Mouse (Mus musculus) midbrain, embryonic 15.5 days (tissue): ENCODE measurements around the gene 2210011C24Rik. TPM values are rescaled to one million over a fixed set of nuclear protein-coding genes. Genes with fewer than 3 reads are reported as not detected.

Experiments used
- ATAC-seq: fragments of 200-750 bp; cut with Nextera tagmentation; replicated peaks from 2 replicates; pipeline ENCODE4 v1.8.0; 2017; ENCODE audit warnings: moderate TSS enrichment
- H3K27ac ChIP-seq: fragments of 300-500 bp; sonication (generic); 2 replicates; pipeline ENCODE4 v1.5.1; 2015; ENCODE audit warnings: mild to moderate bottlenecking, inconsistent platforms
- H3K27me3 ChIP-seq: fragments of 300-500 bp; sonication (generic); replicated peaks from 2 replicates; pipeline ENCODE4 v1.6.1; 2015; ENCODE audit warnings: inconsistent platforms
- H3K36me3 ChIP-seq: fragments of 300-500 bp; sonication (generic); replicated peaks from 2 replicates; pipeline ENCODE4 v1.6.1; 2015; ENCODE audit warnings: inconsistent platforms
- H3K4me1 ChIP-seq: fragments of 300-500 bp; sonication (generic); 2 replicates; pipeline ENCODE4 v1.6.1; 2015; ENCODE audit warnings: inconsistent platforms
- H3K4me2 ChIP-seq: fragments of 300-500 bp; sonication (generic); 2 replicates; pipeline ENCODE4 v1.6.1; 2015; ENCODE audit warnings: inconsistent platforms, mild to moderate bottlenecking, moderate library complexity
- H3K4me3 ChIP-seq: fragments of 300-500 bp; sonication (generic); 2 replicates; pipeline ENCODE4 v1.5.1; 2015; ENCODE audit warnings: mild to moderate bottlenecking, inconsistent platforms
- H3K9ac ChIP-seq: fragments of 300-500 bp; sonication (generic); 2 replicates; pipeline ENCODE4 v1.6.1; 2015; ENCODE audit warnings: mild to moderate bottlenecking, inconsistent platforms
- H3K9me3 ChIP-seq: fragments of 300-500 bp; sonication (generic); 2 replicates; pipeline ENCODE4 v1.6.1; 2016; ENCODE audit warnings: inconsistent platforms
- WGBS: fragments of 180-500 bp; shearing (Covaris S2); methylation state at CpG from one replicate; pipeline ENCODE4 v1.1.7; 2015; ENCODE audit warnings: mixed read lengths; 5-methylcytosine and 5-hydroxymethylcytosine counted together
- polyA plus RNA-seq: library from polyadenylated mRNA; unstranded; fragments of >200 nt; fragmentation: Nextera tagmentation; extraction: Ambion mirVana; gene quantifications from 2 replicates; pipeline ENCODE4 v1.2.1, GENCODE M21; 2015

2210011C24Rik gene
- polyA plus RNA-seq, 1 experiment from 2014 or later = 0.39 TPM

GRCm38 (mm10) chr8:83981533-83981932 lies 30.4 kb downstream of the 2210011C24Rik start:
- WGBS = 96% methylated on average over 7 of the region's 7 CpGs
- ATAC-seq = no peak
- H3K9ac ChIP-seq = no peak overlapping the region
- H3K27me3 ChIP-seq = no peaks in the 10 kb centered on the region
- H3K4me3 ChIP-seq = no peak overlapping the region
- H3K9me3 ChIP-seq = no peaks in the 10 kb centered on the region
- peaks cover 45% of the 10 kb centered on the region for H3K36me3 ChIP-seq
- peaks cover 22% of the 10 kb centered on the region for H3K4me1 ChIP-seq
- no peak overlapping the region for H3K27ac ChIP-seq
- no peak overlapping the region for H3K4me2 ChIP-seq

GRCm38 (mm10) chr8:83980845-83981244 lies 31.1 kb downstream of the 2210011C24Rik start:
- Histone ChIP-seq H3K4me3 (no peak overlapping the region), H3K9ac (no peak overlapping the region), H3K4me2 (no peak overlapping the region), H3K4me1 (peaks cover 24% of the 10 kb centered on the region), H3K27ac (no peak overlapping the region), H3K36me3 (peaks cover 38% of the 10 kb centered on the region), H3K9me3 (no peaks in the 10 kb centered on the region), H3K27me3 (no peaks in the 10 kb centered on the region)
- 84% methylated on average over 8 of the region's 8 CpGs for WGBS
- no peak for ATAC-seq

GRCm38 (mm10) chr8:83980250-83980649 lies 31.7 kb downstream of the 2210011C24Rik start:
- WGBS = 91% methylated on average over 1 of the region's 1 CpGs

GRCm38 (mm10) chr8:83978200-83978599 lies 33.8 kb downstream of the 2210011C24Rik start:
- WGBS = 69% methylated on average over 9 of the region's 9 CpGs
- H3K36me3 ChIP-seq = peaks cover 24% of the 10 kb centered on the region; the same call in 1 of the 2 replicates
- no peaks in the 10 kb centered on the region for H3K9me3 ChIP-seq
- peaks cover 40% of the 10 kb centered on the region for H3K4me1 ChIP-seq
- no peaks in the 10 kb centered on the region for H3K27me3 ChIP-seq
- H3K4me3 ChIP-seq = no peak overlapping the region
- H3K9ac ChIP-seq = no peak overlapping the region
- no peak overlapping the region for H3K27ac ChIP-seq
- no peak overlapping the region for H3K4me2 ChIP-seq
- ATAC-seq = no peak

More at GRCm38 (mm10) chr8:83980250-83980649, 31.7 kb downstream of the 2210011C24Rik start:
- H3K4me3 ChIP-seq = no peak overlapping the region
- H3K27ac ChIP-seq = no peak overlapping the region
- no peaks in the 10 kb centered on the region for H3K9me3 ChIP-seq
- H3K27me3 ChIP-seq = no peaks in the 10 kb centered on the region
- H3K4me1 ChIP-seq = peaks cover 24% of the 10 kb centered on the region
- H3K4me2 ChIP-seq = no peak overlapping the region
- ATAC-seq = no peak
- H3K9ac ChIP-seq = no peak overlapping the region
- peaks cover 34% of the 10 kb centered on the region; the same call in 1 of the 2 replicates for H3K36me3 ChIP-seq

- Histone ChIP-seq H3K36me3 (peaks cover 19% of the 10 kb centered on the region; the same call in 1 of the 2 replicates), H3K4me2 (no peak overlapping the region), H3K9me3 (no peaks in the 10 kb centered on the region), H3K4me3 (no peak overlapping the region), H3K27me3 (no peaks in the 10 kb centered on the region), H3K27ac (no peak overlapping the region), H3K9ac (0 out of 2 replicates have a peak overlapping the region, but pooled peaks have one; percentile 20), H3K4me1 (peaks cover 40% of the 10 kb centered on the region)
- no peak for ATAC-seq
- 71% methylated on average over 6 of the region's 6 CpGs for WGBS
Observed at GRCm38 (mm10) chr8:83977646-83978045, 34.3 kb downstream of the 2210011C24Rik start.

GRCm38 (mm10) chr8:83976779-83977350 lies 35.1 kb downstream of the 2210011C24Rik start:
- H3K36me3 ChIP-seq = peaks cover 13% of the 10 kb centered on the region; the same call in 1 of the 2 replicates
- no peak overlapping the region for H3K27ac ChIP-seq
- no peak for ATAC-seq
- 91% methylated on average over 5 of the region's 5 CpGs for WGBS
- peaks cover 42% of the 10 kb centered on the region for H3K4me1 ChIP-seq
- H3K4me3 ChIP-seq = no peak overlapping the region
- H3K4me2 ChIP-seq = no peak overlapping the region
- no peaks in the 10 kb centered on the region for H3K9me3 ChIP-seq
- H3K27me3 ChIP-seq = no peaks in the 10 kb centered on the region
- no peak overlapping the region for H3K9ac ChIP-seq

DNA sequence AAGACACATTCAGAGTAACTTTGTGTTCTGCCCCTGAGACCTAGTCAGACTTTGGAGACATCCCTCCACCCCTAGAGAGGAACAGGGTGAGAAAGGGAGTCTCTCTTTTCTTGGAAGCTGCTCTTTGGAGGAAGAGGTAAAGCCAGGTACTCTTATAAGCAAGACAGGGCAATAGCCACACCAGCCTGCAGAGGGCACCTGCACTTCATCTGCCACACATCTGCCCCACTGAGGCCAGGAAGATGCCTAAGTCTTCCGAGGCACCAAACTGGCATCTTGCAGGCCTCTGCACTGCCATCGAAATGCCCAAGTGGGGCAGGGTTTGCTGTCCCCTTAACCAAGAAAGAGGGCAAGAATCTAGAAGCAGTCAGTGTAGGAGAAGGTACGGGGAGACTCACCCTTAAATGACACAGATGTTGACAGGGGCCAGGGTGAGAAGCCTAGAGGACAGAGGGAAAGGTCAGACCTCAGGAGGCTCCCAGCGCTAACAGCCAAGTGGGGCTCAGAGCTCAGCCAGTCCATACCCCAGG lies 35.8 kb downstream of the 2210011C24Rik start:
- Histone ChIP-seq H3K4me3 (no peak overlapping the region), H3K4me2 (no peak overlapping the region), H3K4me1 (peaks cover 46% of the 10 kb centered on the region), H3K36me3 (peaks cover 9% of the 10 kb centered on the region; the same call in 1 of the 2 replicates), H3K9me3 (no peaks in the 10 kb centered on the region), H3K9ac (no peak overlapping the region), H3K27ac (no peak overlapping the region), H3K27me3 (no peaks in the 10 kb centered on the region)
- no peak for ATAC-seq
- 89% methylated on average over 4 of the region's 4 CpGs for WGBS

DNA sequence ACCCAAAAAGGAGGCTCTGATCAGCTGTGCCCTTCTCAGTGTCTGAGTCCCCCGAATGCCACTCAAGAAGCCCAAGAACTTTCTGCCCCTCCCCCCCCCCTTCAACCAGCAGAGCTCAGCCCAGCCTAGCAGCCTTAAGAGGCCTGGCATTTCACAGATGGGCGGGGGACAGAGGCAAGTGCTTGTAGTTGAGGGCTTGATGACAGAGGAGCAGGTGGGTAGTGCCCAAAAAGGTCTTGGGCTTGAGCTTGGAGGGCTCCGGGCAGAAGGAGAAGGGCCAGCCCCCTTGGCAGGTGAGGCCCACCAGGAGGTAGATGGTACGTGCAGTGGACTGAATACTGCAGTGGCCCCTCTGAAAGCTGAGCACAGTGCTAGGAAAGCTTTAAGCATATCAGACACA lies 37.5 kb downstream of the 2210011C24Rik start:
- Histone ChIP-seq H3K36me3 (no peaks in the 10 kb centered on the region), H3K9me3 (no peaks in the 10 kb centered on the region), H3K27me3 (no peaks in the 10 kb centered on the region), H3K4me1 (peaks cover 43% of the 10 kb centered on the region), H3K4me2 (peak overlapping the region; percentile 95; the same call in 1 of the 2 replicates), H3K9ac (no peak overlapping the region), H3K27ac (no peak overlapping the region), H3K4me3 (peak overlapping the region; percentile 96; the same call in 1 of the 2 replicates)
- 80% methylated on average over 4 of the region's 4 CpGs for WGBS
- ATAC-seq = no peak

DNA sequence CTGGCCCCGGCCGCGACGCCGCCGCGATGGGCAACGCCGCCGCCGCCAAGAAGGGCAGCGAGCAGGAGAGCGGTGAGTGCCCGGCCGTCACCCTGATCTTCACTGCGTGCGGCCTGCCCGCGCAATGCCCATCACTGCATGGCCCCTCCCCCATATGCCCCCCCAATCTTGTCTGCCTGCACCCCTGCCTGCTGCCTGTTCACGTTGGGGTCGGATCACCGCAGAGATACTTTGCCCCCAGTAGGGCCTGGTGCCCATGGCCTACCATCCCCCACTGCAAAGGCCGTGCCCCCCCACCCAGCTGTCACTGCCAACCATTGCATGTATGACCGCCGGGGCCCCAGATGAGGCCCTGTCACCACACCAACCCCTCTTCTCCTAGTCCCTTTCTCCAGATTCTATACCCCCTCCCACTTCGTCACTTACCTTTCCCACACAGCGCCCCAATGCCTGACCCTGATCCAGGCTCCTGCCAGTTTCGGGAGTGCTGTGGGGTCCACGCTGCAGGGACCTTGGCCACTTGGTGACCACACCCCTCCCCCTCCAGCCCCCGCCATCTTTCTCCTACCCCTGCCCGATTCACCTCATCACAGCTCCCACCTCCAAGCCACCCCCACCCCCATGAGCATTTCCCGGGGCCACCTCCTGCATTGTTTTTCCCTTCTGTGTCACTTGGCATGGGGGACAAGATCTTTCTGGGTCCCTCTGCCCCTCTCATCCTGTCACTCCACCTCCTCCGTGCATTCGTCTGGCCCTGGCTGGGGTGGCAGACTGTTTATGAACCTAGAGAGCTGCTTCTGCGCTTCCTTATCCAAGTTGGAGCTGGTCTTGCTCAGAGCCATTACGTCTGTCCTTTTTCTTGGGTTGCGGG lies 38.6 kb downstream of the 2210011C24Rik start:
- Histone ChIP-seq H3K9me3 (no peaks in the 10 kb centered on the region), H3K4me1 (peaks cover 43% of the 10 kb centered on the region), H3K4me3 (peak overlapping the region; percentile 96), H3K9ac (peak overlapping the region; percentile 98), H3K4me2 (peak overlapping the region; percentile 95), H3K27ac (peak overlapping the region; percentile 88), H3K27me3 (no peaks in the 10 kb centered on the region), H3K36me3 (no peaks in the 10 kb centered on the region)
- ATAC-seq = peak; percentile 63
- WGBS = 5% methylated on average over 36 of the region's 37 CpGs

- ATAC-seq = peak; percentile 100
Observed at GRCm38 (mm10) chr8:83972150-83973120, 39.5 kb downstream of the 2210011C24Rik start, which contains the start of gene Prkaca. Gene Prkaca (plus strand): TSS chr8:83972993.

DNA sequence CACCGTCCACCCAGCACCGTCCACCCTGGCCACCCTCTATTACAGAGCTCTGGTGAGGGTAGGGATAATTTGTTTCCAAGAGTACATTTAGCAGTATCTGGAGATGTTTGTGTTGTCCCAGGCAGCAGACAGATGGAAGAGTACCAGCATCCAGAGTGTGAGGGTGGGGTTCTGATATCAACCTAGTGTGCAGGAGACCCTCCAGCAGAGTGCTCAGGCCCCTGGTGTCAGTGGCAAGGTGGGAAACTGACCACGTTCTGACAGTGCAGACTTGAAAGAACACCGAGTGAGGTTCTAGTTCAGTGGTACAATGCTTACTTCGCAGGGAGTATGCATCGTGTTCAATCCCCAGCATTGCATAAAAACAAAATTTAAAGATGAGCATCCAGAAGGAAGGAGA lies 40.3 kb downstream of the 2210011C24Rik start:
- ATAC-seq = no peak
- peak overlapping the region; percentile 79; the same call in 1 of the 2 replicates for H3K9ac ChIP-seq
- peak overlapping the region; percentile 70 for H3K4me2 ChIP-seq

More at GRCm38 (mm10) chr8:83972150-83973120, 39.5 kb downstream of the 2210011C24Rik start, which contains the start of gene Prkaca:
- H3K27me3 ChIP-seq = no peaks in the 10 kb centered on the region
- H3K9me3 ChIP-seq = no peaks in the 10 kb centered on the region
- peak within 1 kb of the TSS; percentile 89 for H3K27ac ChIP-seq
- no peaks in the 10 kb centered on the region for H3K36me3 ChIP-seq
- peak within 1 kb of the TSS; percentile 98 for H3K9ac ChIP-seq
- H3K4me1 ChIP-seq = peaks cover 33% of the 10 kb centered on the region
- peak within 1 kb of the TSS; percentile 96 for H3K4me3 ChIP-seq
- H3K4me2 ChIP-seq = peak within 1 kb of the TSS; percentile 95
- WGBS = under 1% methylated on average over 75 of the region's 94 CpGs

More for the DNA sequence above, 40.3 kb downstream of the 2210011C24Rik start:
- Histone ChIP-seq H3K27ac (peak overlapping the region; percentile 89; the same call in 1 of the 2 replicates), H3K4me1 (peaks cover 26% of the 10 kb centered on the region), H3K27me3 (no peaks in the 10 kb centered on the region), H3K36me3 (no peaks in the 10 kb centered on the region), H3K9me3 (no peaks in the 10 kb centered on the region), H3K4me3 (peak overlapping the region; percentile 96)
- WGBS = 67% methylated on average over 6 of the region's 6 CpGs
